Mouse (Mus musculus) retina, postnatal 1 day (tissue): ENCODE data around the gene Clcn6.
"Not testable (repeated sequence)": the region's sequence is repeated elsewhere in the genome, so short reads cannot be mapped to it uniquely, and the experiment has no call there.

Source experiments
- DNase-seq: peaks from one replicate; pipeline ENCODE4 v3.0.0-alpha.2; 2012

Gene Clcn6

GRCm38 (mm10) chr4:148065702-148066400 is 27.2 kb upstream of the Clcn6 start:
- DNase-seq: peak; percentile 58

- DNase-seq: no peak
These were observed 22.5 kb upstream of the Clcn6 start for GRCm38 (mm10) chr4:148061086-148061480.

- DNase-seq: peak; percentile 59
These were observed 21.8 kb upstream of the Clcn6 start for GRCm38 (mm10) chr4:148060120-148061085.

DNA sequence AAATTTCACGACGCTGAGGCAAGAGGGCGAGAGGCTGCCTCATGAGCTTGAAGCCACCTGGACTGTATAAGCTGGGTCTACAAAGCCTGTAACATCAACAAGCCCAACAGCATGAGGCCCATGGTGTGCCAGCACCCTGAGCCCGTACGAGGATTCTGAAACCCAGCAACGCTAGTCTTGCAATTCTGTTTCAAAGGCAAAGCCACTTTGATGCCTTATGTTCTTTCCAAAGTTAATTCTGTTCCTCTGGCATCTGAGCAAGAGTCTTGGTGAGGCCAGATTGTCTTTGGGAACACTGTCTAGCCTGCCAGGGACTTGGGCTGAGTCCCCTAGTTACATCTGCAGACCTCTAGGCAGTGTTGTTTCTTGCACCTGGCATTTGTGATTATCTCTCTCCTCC is 20.4 kb upstream of the Clcn6 start:
- no peak for DNase-seq

DNA sequence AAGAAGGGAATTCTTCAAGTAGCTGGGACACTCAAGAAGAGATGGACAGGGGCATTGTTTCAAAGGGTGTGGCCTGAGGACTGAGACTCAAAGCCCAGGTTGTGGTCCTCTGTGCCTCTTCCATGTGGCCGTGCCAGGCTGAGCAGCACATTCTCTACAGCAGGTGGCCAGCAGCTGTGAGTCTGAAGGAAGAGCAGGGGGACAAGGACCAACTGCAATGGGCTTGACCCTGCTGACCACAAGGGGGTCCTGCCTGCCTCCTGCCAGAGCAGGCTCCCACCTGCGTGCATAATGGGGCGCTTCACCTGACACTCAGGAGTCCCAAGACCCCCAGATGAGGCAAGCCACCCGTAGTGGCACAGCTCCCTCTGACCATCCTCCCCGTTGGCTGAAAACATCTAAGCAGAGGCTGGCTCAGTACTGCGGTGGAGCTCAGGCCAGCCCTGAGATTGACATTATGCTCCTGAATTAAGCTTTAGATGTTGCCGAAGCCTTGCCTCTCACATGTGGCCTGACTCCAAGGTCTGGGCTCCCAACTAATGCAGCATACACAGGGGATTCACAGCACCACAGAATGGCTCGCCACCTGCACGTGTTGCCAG is 19.7 kb upstream of the Clcn6 start:
- no peak for DNase-seq

DNA sequence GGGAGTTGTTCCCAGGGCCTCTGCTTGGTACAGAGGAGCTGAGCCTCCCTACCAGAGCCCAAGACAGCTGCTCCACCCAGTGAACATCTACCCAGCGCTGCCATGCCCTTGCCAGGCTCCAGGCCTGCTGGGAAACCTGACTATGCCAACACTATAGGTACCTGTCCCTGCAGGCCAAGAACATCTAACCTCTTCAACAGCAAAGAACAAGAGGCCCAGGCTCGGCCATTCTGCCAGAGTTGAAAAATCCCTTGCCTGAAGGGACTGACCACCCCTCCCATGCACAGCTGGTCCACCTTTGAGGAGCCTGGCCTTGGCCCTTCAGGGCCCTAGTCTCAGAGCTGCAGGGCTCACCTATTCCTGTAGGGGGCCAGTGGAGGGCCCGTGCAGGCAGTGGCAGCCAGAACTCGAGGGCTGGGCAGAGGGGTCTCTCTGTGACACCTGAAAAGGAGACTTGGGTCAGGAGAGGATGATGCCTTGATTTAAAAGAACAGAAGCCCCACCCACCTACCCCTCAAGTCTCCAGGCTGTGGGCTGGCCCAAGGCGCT is 19.1 kb upstream of the Clcn6 start:
- DNase-seq: no peak

DNA sequence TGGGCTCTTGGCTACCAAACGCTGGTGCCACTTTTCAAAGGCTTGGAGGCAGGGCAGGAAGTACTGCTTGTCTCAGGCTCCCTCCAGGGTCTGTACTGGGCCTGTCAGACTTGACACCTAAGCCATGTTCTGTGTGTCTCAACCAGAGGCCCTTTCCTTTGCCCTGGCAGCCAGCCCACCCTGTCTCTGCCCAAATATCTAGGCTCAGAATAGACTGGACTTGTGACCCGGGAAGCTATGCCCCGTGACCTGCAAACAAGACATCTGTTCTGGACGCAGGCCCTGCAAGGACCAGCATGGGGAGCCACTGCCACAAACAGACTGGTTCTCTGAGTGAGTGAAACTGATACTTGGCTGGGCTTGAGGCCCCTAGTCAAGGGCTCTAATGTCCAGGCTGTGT is 18.2 kb upstream of the Clcn6 start:
- no peak for DNase-seq

DNA sequence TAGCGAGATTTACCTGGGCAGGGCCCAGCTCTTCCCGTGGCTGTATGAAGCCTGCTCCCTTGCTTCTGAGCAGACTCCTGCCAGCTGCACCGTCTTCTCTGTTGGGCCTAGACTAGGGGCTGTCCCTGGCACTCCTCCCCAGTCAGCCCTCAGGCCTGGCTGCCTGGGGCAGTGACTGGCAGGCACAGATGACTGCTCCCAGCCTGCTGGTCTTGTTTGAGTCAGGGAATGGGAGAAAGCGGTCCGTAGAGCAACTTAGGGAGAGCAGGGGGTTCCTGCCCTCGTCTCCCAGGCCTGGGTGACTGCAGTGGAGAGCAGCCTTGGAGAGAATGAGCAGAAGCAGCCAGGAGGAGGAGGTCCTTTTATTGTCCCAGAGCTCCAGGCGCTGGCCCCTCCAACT is 17.6 kb upstream of the Clcn6 start:
- DNase-seq: no peak

- DNase-seq: no peak
These were observed 16.5 kb upstream of the Clcn6 start for GRCm38 (mm10) chr4:148054961-148055695.

- no peak for DNase-seq
These were observed 14.8 kb upstream of the Clcn6 start for GRCm38 (mm10) chr4:148053417-148053920.

GRCm38 (mm10) chr4:148052976-148053375 is 14.4 kb upstream of the Clcn6 start:
- no peak for DNase-seq

GRCm38 (mm10) chr4:148051886-148052285 is 13.3 kb upstream of the Clcn6 start:
- DNase-seq: no peak

DNA sequence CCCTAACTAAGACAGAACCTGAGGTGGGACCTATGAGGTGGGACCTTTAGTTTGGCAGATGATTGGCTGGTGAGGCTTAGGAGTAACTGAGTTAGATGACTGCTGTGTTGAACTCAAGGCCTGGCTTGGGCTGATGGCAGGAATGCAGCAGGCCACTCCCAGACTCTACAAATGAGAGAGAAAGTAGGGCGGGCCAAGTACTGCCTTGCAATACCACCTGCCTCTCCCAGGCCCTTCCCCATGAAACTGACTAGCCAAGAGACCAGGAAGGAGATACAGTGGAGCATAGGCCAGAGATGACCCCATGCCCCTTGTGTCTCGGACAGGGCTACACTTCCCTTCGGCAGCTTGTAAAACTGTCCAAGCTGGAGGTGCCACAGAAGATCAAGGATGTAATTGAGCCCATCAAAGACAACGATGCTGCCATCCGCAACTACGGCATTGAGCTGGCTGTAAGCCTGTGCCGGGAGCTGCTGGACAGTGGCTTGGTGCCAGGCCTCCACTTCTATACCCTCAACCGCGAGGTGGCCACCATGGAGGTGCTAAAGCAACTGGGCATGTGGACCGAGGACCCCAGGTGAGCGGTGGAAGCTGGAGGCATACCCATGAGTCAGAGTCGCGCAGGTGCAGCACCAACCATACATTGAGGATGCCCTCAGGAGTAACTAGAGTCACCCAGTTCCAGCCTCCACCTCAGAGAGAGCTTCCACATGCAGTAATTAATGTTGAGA is 12.6 kb upstream of the Clcn6 start:
- DNase-seq: no peak

DNA sequence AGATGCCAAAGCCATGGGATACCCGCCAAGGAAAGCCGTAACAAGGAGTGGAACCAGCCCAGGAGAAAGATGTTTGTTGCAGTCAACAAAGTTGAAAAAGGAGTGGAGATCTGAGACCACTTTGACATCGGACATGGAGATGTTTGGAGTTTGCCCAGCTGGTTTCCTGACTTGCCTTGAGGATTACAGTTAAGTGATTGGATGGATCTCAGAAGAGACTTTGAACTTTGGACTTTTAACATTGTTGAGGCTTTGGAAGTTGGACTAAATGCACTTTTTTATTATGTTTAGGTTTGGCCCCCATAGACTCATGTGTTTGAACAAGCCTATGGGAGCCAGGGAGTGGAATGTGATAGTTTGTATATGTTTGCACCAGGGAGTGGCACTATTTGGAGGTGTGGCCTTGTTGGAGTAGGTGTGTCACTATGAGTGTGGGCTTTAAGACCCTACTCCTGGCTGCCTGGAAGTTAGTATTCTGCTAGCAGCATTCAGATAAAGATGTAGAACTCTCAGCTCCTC is 11.8 kb upstream of the Clcn6 start:
- not testable (repeated sequence) for DNase-seq

GRCm38 (mm10) chr4:148046450-148047031 is 7.9 kb upstream of the Clcn6 start:
- peak; percentile 48 for DNase-seq

- DNase-seq: no peak
These were observed 5.5 kb upstream of the Clcn6 start for GRCm38 (mm10) chr4:148044113-148044512.

- DNase-seq: not testable (repeated sequence)
These were observed 4.7 kb upstream of the Clcn6 start for GRCm38 (mm10) chr4:148043327-148043726.

DNA sequence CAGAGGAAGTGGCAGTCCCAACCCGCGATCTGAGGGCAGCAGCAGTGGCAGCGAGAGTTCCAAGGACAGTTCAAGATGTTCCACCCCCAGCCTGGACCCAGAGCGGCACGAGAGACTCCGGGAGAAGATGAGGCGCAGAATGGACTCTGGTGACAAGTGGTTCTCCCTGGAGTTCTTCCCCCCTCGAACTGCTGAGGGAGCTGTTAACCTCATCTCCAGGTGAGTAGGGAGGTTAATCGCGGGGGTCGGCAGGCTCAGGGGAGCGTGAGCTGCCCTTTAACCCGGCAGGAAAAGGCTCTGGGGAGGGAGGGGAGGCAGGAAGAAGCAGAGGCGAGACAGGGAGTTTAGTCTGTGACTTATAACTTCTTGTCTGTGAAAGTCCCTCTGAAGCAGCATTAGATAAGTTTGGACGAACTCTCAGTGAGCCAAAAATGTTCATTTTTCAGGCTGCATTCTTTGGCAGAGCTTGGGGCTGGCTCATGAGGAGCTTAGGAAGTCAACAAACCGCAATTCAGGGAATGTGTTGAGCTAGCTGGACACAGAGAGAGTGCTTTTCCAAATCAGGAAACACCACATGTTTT is 3.1 kb upstream of the Clcn6 start:
- no peak for DNase-seq

- DNase-seq: peak; percentile 85
These were observed 2.5 kb upstream of the Clcn6 start for GRCm38 (mm10) chr4:148040933-148041610.
